Mouse (Mus musculus) intestine, embryonic 14.5 days (tissue): ENCODE results near the gene C130050O18Rik. TPM values are rescaled to one million over a fixed set of nuclear protein-coding genes. Genes with fewer than 3 reads are reported as not detected.

ENCODE experiments used
- ATAC-seq: fragments of 200-750 bp; cut with Nextera tagmentation; replicated peaks from 2 replicates; pipeline ENCODE4 v1.8.0; 2017; ENCODE audit warnings: low read depth, moderate number of reproducible peaks, moderate TSS enrichment, moderate library complexity; ENCODE audit not compliant: low FRiP score, low TSS enrichment
- DNase-seq: peaks from one replicate; pipeline ENCODE4 v3.0.0-alpha.2; 2018; ENCODE audit warnings: low spot score
- H3K27ac ChIP-seq: fragments of 300-500 bp; sonication (generic); 2 replicates; pipeline ENCODE4 v1.5.1; 2014; ENCODE audit warnings: low read depth, mild to moderate bottlenecking, control low read depth
- H3K27me3 ChIP-seq: fragments of 300-500 bp; sonication (generic); replicated peaks from 2 replicates; pipeline ENCODE4 v1.6.1; 2014; ENCODE audit warnings: low read length, control low read depth; ENCODE audit not compliant: control insufficient read depth, insufficient read depth
- H3K36me3 ChIP-seq: fragments of 300-500 bp; sonication (generic); 2 replicates; pipeline ENCODE4 v1.6.1; 2014; ENCODE audit warnings: low read length, control low read depth; ENCODE audit not compliant: control insufficient read depth, insufficient read depth
- H3K4me1 ChIP-seq: fragments of 300-500 bp; sonication (generic); replicated peaks from 2 replicates; pipeline ENCODE4 v1.6.1; 2014; ENCODE audit warnings: low read length, control low read depth, mixed read lengths; ENCODE audit not compliant: control insufficient read depth, insufficient read depth
- H3K4me2 ChIP-seq: fragments of 300-500 bp; sonication (generic); 2 replicates; pipeline ENCODE4 v1.6.1; 2014; ENCODE audit warnings: low read length
- H3K4me3 ChIP-seq: fragments of 300-500 bp; sonication (generic); 2 replicates; pipeline ENCODE4 v1.5.1; 2014; ENCODE audit warnings: low read depth, low read length, control low read depth, mixed read lengths
- H3K9ac ChIP-seq: fragments of 300-500 bp; sonication (generic); 2 replicates; pipeline ENCODE4 v1.6.1; 2014; ENCODE audit warnings: mild to moderate bottlenecking, low read length
- H3K9me3 ChIP-seq: fragments of 300-500 bp; sonication (generic); 2 replicates; pipeline ENCODE4 v1.6.1; 2016; ENCODE audit warnings: low read length, control low read depth; ENCODE audit not compliant: control insufficient read depth
- WGBS: fragments of 180-500 bp; shearing (Covaris S2); extraction: QIAGEN DNeasy Blood & Tissue Kit; methylation state at CpG from one replicate; pipeline ENCODE4 v1.1.7; 2014; 5-methylcytosine and 5-hydroxymethylcytosine counted together
- polyA plus RNA-seq: library from polyadenylated mRNA; unstranded; fragments of >200 nt; fragmentation: Nextera tagmentation; extraction: Ambion mirVana; gene quantifications from 2 replicates; pipeline ENCODE4 v1.2.1, GENCODE M21; 2014

C130050O18Rik gene
- polyA plus RNA-seq, 1 experiment from 2014 or later, result 1.3 TPM

- H3K9me3 ChIP-seq, result no peaks in the 10 kb centered on the region
- H3K27ac ChIP-seq, result no peak overlapping the region
- H3K4me2 ChIP-seq, result no peak overlapping the region
- no peak overlapping the region for H3K4me3 ChIP-seq
- H3K27me3 ChIP-seq, result no peaks in the 10 kb centered on the region
- 84% methylated on average over 4 of the region's 4 CpGs for WGBS
- ATAC-seq (no peak), DNase-seq (no peak)
- H3K36me3 ChIP-seq, result 0 out of 2 replicates have a peak, but pooled peaks cover 4% of the 10 kb centered on the region
- H3K9ac ChIP-seq, result no peak overlapping the region
- H3K4me1 ChIP-seq, result peaks cover 28% of the 10 kb centered on the region
Measured at GRCm38 (mm10) chr5:139367884-139368458, 37.1 kb upstream of the C130050O18Rik start.

- ATAC-seq, result no peak
- Histone ChIP-seq H3K9me3 (no peaks in the 10 kb centered on the region), H3K27me3 (no peaks in the 10 kb centered on the region), H3K4me2 (no peak overlapping the region), H3K4me3 (no peak overlapping the region), H3K9ac (no peak overlapping the region), H3K4me1 (peaks cover 28% of the 10 kb centered on the region), H3K27ac (no peak overlapping the region), H3K36me3 (no peaks in the 10 kb centered on the region)
- DNase-seq, result no peak
- WGBS, result 84% methylated on average over 11 of the region's 11 CpGs
Measured at GRCm38 (mm10) chr5:139368638-139369320, 36.3 kb upstream of the C130050O18Rik start.

- Histone ChIP-seq H3K36me3 (no peaks in the 10 kb centered on the region), H3K4me2 (0 out of 2 replicates have a peak overlapping the region, but pooled peaks have one; percentile 94), H3K4me1 (peaks cover 17% of the 10 kb centered on the region), H3K4me3 (no peak overlapping the region), H3K27ac (no peak overlapping the region), H3K27me3 (no peaks in the 10 kb centered on the region), H3K9ac (no peak overlapping the region), H3K9me3 (no peaks in the 10 kb centered on the region)
- DNase-seq (no peak), ATAC-seq (no peak)
- 81% methylated on average over 6 of the region's 6 CpGs for WGBS
Measured at GRCm38 (mm10) chr5:139370336-139370735, 34.7 kb upstream of the C130050O18Rik start.

GRCm38 (mm10) chr5:139371118-139371517 lies 34.0 kb upstream of the C130050O18Rik start:
- no peak for DNase-seq
- Histone ChIP-seq H3K36me3 (no peaks in the 10 kb centered on the region), H3K27ac (no peak overlapping the region; the same call in 1 of the 2 replicates), H3K27me3 (no peaks in the 10 kb centered on the region), H3K9me3 (no peaks in the 10 kb centered on the region), H3K9ac (peak overlapping the region; percentile 98), H3K4me1 (peaks cover 16% of the 10 kb centered on the region; the same call in 1 of the 2 replicates), H3K4me2 (peak overlapping the region; percentile 94), H3K4me3 (peak overlapping the region; percentile 76; the same call in 1 of the 2 replicates)
- ATAC-seq, result no peak
- 63% methylated on average over 5 of the region's 5 CpGs for WGBS

GRCm38 (mm10) chr5:139371631-139372401 lies 33.3 kb upstream of the C130050O18Rik start:
- peak overlapping the region; percentile 76 for H3K4me3 ChIP-seq
- no peaks in the 10 kb centered on the region for H3K27me3 ChIP-seq
- H3K9ac ChIP-seq, result peak overlapping the region; percentile 98
- ATAC-seq (peak; percentile 94), DNase-seq (peak; percentile 96)
- H3K4me1 ChIP-seq, result peaks cover 16% of the 10 kb centered on the region; the same call in 1 of the 2 replicates
- H3K36me3 ChIP-seq, result no peaks in the 10 kb centered on the region
- WGBS, result 1% methylated on average over 39 of the region's 39 CpGs
- H3K9me3 ChIP-seq, result no peaks in the 10 kb centered on the region
- peak overlapping the region; percentile 82 for H3K27ac ChIP-seq
- peak overlapping the region; percentile 94 for H3K4me2 ChIP-seq

- no peak for DNase-seq
- 77% methylated on average over 3 of the region's 3 CpGs for WGBS
- Histone ChIP-seq H3K4me2 (no peak overlapping the region), H3K36me3 (no peaks in the 10 kb centered on the region), H3K4me3 (no peak overlapping the region), H3K9ac (no peak overlapping the region), H3K27ac (no peak overlapping the region), H3K27me3 (no peaks in the 10 kb centered on the region), H3K9me3 (no peaks in the 10 kb centered on the region), H3K4me1 (peaks cover 27% of the 10 kb centered on the region)
- no peak for ATAC-seq
Measured at GRCm38 (mm10) chr5:139373126-139373525, 32.0 kb upstream of the C130050O18Rik start.

- Histone ChIP-seq H3K36me3 (no peaks in the 10 kb centered on the region), H3K9me3 (no peaks in the 10 kb centered on the region), H3K4me2 (no peak overlapping the region), H3K4me3 (no peak overlapping the region), H3K4me1 (peaks cover 31% of the 10 kb centered on the region), H3K27ac (no peak overlapping the region), H3K9ac (no peak overlapping the region), H3K27me3 (no peaks in the 10 kb centered on the region)
- WGBS, result 75% methylated on average over 6 of the region's 6 CpGs
- DNase-seq (no peak), ATAC-seq (no peak)
Measured at GRCm38 (mm10) chr5:139373889-139374444, 31.1 kb upstream of the C130050O18Rik start.

- Histone ChIP-seq H3K9ac (no peak overlapping the region), H3K4me2 (no peak overlapping the region), H3K36me3 (no peaks in the 10 kb centered on the region), H3K27ac (no peak overlapping the region), H3K4me3 (no peak overlapping the region), H3K9me3 (no peaks in the 10 kb centered on the region), H3K27me3 (no peaks in the 10 kb centered on the region), H3K4me1 (peaks cover 39% of the 10 kb centered on the region)
- DNase-seq (no peak), ATAC-seq (no peak)
- 81% methylated on average over 2 of the region's 2 CpGs for WGBS
Measured at GRCm38 (mm10) chr5:139374841-139375240, 30.2 kb upstream of the C130050O18Rik start.
